ENCODE assay signal across 17 mouse cellular contexts in genomic region chr13:102333667-102334066, GRCm38 (mm10).
DNase-seq lines count a peak whose midpoint lies in the region; ATAC-seq and TF ChIP-seq lines count a peak whose summit lies in the region.
"Had no signal": no experiment of that assay in that cellular context is flagged by ENCODE, and none has a peak within 500 bp of the region (broad histone marks: within the 10 kb centered on the region; RNA-seq: fewer than 3 reads in every experiment).

No protein-coding gene starts in this region.

- DNase-seq in forebrain, embryonic 10.5 days (ENCODE audit: extremely low spot score, low spot score) = no peak
- no peak for DNase-seq in heart, postnatal 4 days
- peak; percentile 22 for DNase-seq in MN1 (ENCODE audit: low spot score)
- DNase-seq in hindbrain, postnatal 0 days (ENCODE audit: low spot score) = no peak
- DNase-seq in adrenal gland, adult 8-10 months = no peak
- DNase-seq: B cell, adult 2 months; gastrocnemius, postnatal 25 days; lung, adult 2 months; thymus, postnatal 25 days had no signal

- no peak overlapping the region for H3K9ac ChIP-seq in forebrain, embryonic 16.5 days (replicated peaks; ENCODE audit: low read depth, low read length)
- no peak overlapping the region for H3K9ac ChIP-seq in heart, embryonic 16.5 days (ENCODE audit: low read length)
- no peak overlapping the region for H3K9ac ChIP-seq in hindbrain, postnatal 0 days (replicated peaks; ENCODE audit: low read length)
- H3K9ac ChIP-seq: embryonic facial prominence, embryonic 12.5 days; intestine, embryonic 15.5 days; liver, embryonic 12.5 days; midbrain, embryonic 15.5 days had no signal

- H3K9me3 ChIP-seq in forebrain, embryonic 16.5 days (ENCODE audit: control insufficient read depth, low read length) = no peaks in the 10 kb centered on the region
- no peaks in the 10 kb centered on the region for H3K9me3 ChIP-seq in forebrain, embryonic 10.5 days
- no peaks in the 10 kb centered on the region for H3K9me3 ChIP-seq in heart, embryonic 16.5 days (replicated peaks; ENCODE audit: control insufficient read depth, low read length)
- H3K9me3 ChIP-seq in hindbrain, postnatal 0 days (ENCODE audit: low read length) = no peaks in the 10 kb centered on the region
- H3K9me3 ChIP-seq: embryonic facial prominence, embryonic 12.5 days; intestine, embryonic 15.5 days; liver, embryonic 12.5 days; megakaryocyte, embryonic 14.5 days; midbrain, embryonic 15.5 days had no signal

- H3K27me3 ChIP-seq in forebrain, embryonic 16.5 days (replicated peaks; ENCODE audit: control insufficient read depth, insufficient read depth, low read length) = no peaks in the 10 kb centered on the region
- no peaks in the 10 kb centered on the region for H3K27me3 ChIP-seq in forebrain, embryonic 10.5 days (ENCODE audit: poor library complexity, severe bottlenecking)
- H3K27me3 ChIP-seq in heart, embryonic 16.5 days (ENCODE audit: control insufficient read depth, insufficient read depth, low read length) = no peaks in the 10 kb centered on the region
- H3K27me3 ChIP-seq in hindbrain, postnatal 0 days (ENCODE audit: insufficient read depth, low read length) = no peaks in the 10 kb centered on the region
- H3K27me3 ChIP-seq: embryonic facial prominence, embryonic 12.5 days; intestine, embryonic 15.5 days; liver, embryonic 12.5 days; megakaryocyte, embryonic 14.5 days; midbrain, embryonic 15.5 days had no signal

- ATAC-seq in forebrain, embryonic 16.5 days = 0 out of 2 replicates have a peak, but pooled peaks have one; percentile 15
- ATAC-seq in heart, embryonic 16.5 days (replicated peaks; ENCODE audit: extremely low read depth, insufficient read depth, low FRiP score) = no peak
- ATAC-seq in hindbrain, postnatal 0 days = no peak
- no peak for ATAC-seq in monocyte, adult 5-6 weeks (replicated peaks; ENCODE audit: insufficient number of reproducible peaks, low FRiP score, low TSS enrichment, poor library complexity, severe bottlenecking)
- ATAC-seq: liver, embryonic 12.5 days; midbrain, embryonic 15.5 days had no signal

- no peaks in the 10 kb centered on the region for H3K36me3 ChIP-seq in forebrain, embryonic 16.5 days (ENCODE audit: control insufficient read depth, insufficient read depth)
- H3K36me3 ChIP-seq in forebrain, embryonic 10.5 days (replicated peaks) = no peaks in the 10 kb centered on the region
- H3K36me3 ChIP-seq in heart, embryonic 16.5 days (ENCODE audit: control insufficient read depth, insufficient read depth) = no peaks in the 10 kb centered on the region
- no peaks in the 10 kb centered on the region for H3K36me3 ChIP-seq in hindbrain, postnatal 0 days (ENCODE audit: insufficient read depth, low read length)
- H3K36me3 ChIP-seq: embryonic facial prominence, embryonic 12.5 days; intestine, embryonic 15.5 days; liver, embryonic 12.5 days; midbrain, embryonic 15.5 days had no signal

- 30% methylated on average over 1 of the region's 1 CpGs for WGBS in forebrain, embryonic 16.5 days
- 76% methylated on average over 1 of the region's 1 CpGs for WGBS in forebrain, embryonic 10.5 days
- 73% methylated on average over 1 of the region's 1 CpGs for WGBS in heart, embryonic 16.5 days
- 25% methylated on average over 1 of the region's 1 CpGs for WGBS in hindbrain, postnatal 0 days

- peaks cover 10% of the 10 kb centered on the region for H3K4me1 ChIP-seq in forebrain, embryonic 16.5 days (replicated peaks; ENCODE audit: control insufficient read depth, insufficient read depth, low read length)
- H3K4me1 ChIP-seq in forebrain, embryonic 10.5 days = no peaks in the 10 kb centered on the region
- H3K4me1 ChIP-seq in heart, embryonic 16.5 days (ENCODE audit: control insufficient read depth, insufficient read depth, low read length) = peaks cover 6% of the 10 kb centered on the region
- H3K4me1 ChIP-seq in hindbrain, postnatal 0 days (ENCODE audit: insufficient read depth, low read length) = 0 out of 2 replicates have a peak, but pooled peaks cover 5% of the 10 kb centered on the region
- H3K4me1 ChIP-seq: intestine, embryonic 15.5 days; liver, embryonic 12.5 days; megakaryocyte, embryonic 14.5 days; midbrain, embryonic 15.5 days had no signal

- H3K4me3 ChIP-seq in forebrain, embryonic 16.5 days (replicated peaks; ENCODE audit: low read length) = no peak overlapping the region
- no peak overlapping the region for H3K4me3 ChIP-seq in forebrain, embryonic 10.5 days
- no peak overlapping the region for H3K4me3 ChIP-seq in heart, embryonic 16.5 days (ENCODE audit: low read length)
- H3K4me3 ChIP-seq in hindbrain, postnatal 0 days (ENCODE audit: low read length) = peak overlapping the region; percentile 17; the same call in 1 of the 2 replicates
- H3K4me3 ChIP-seq: embryonic facial prominence, embryonic 12.5 days; intestine, embryonic 15.5 days; liver, embryonic 12.5 days; megakaryocyte, embryonic 14.5 days; midbrain, embryonic 15.5 days had no signal

- H3K27ac ChIP-seq in forebrain, embryonic 16.5 days (ENCODE audit: low read length) = no peak overlapping the region
- H3K27ac ChIP-seq in forebrain, embryonic 10.5 days = no peak overlapping the region
- peak overlapping the region; percentile 82 for H3K27ac ChIP-seq in heart, embryonic 16.5 days (ENCODE audit: low read length)
- no peak overlapping the region for H3K27ac ChIP-seq in hindbrain, postnatal 0 days
- H3K27ac ChIP-seq: embryonic facial prominence, embryonic 12.5 days; intestine, embryonic 15.5 days; liver, embryonic 12.5 days; midbrain, embryonic 15.5 days had no signal

- no peak overlapping the region for H3K4me2 ChIP-seq in forebrain, embryonic 16.5 days (ENCODE audit: low read length)
- H3K4me2 ChIP-seq in heart, embryonic 16.5 days (ENCODE audit: low read depth, low read length) = no peak overlapping the region
- H3K4me2 ChIP-seq in hindbrain, postnatal 0 days (ENCODE audit: low read depth, low read length) = peak overlapping the region; percentile 50
- H3K4me2 ChIP-seq: embryonic facial prominence, embryonic 12.5 days; liver, embryonic 12.5 days had no signal

- TF ChIP-seq CTCF in hindbrain, postnatal 0 days (IDR thresholded peaks at IDR 0.05; ENCODE audit: low read depth) = no peak
